Mouse (Mus musculus) midbrain, embryonic 11.5 days (tissue): ENCODE data around the gene Rest. TPM values are rescaled to one million over a fixed set of nuclear protein-coding genes. Genes with fewer than 3 reads are reported as not detected.

Experiments used
- ATAC-seq: fragments of 200-750 bp; cut with Nextera tagmentation; 2 replicates; pipeline ENCODE4 v1.8.0; 2017; ENCODE audit warnings: moderate TSS enrichment, moderate library complexity; ENCODE audit not compliant: low FRiP score
- DNase-seq: peaks from one replicate; pipeline ENCODE4 v3.0.0; 2015; ENCODE audit warnings: low spot score; ENCODE audit errors: missing footprints
- H3K27ac ChIP-seq: fragments of 300-500 bp; sonication (generic); 2 replicates; pipeline ENCODE4 v1.5.1; 2014; ENCODE audit warnings: low read depth, low read length
- H3K27me3 ChIP-seq: fragments of 300-500 bp; sonication (generic); 2 replicates; pipeline ENCODE4 v1.6.1; 2014; ENCODE audit warnings: mild to moderate bottlenecking, low read length, moderate library complexity, mixed read lengths; ENCODE audit not compliant: control insufficient read depth, insufficient read depth
- H3K36me3 ChIP-seq: fragments of 300-500 bp; sonication (generic); 2 replicates; pipeline ENCODE4 v1.6.1; 2014; ENCODE audit warnings: mild to moderate bottlenecking, low read length, moderate library complexity, mixed read lengths; ENCODE audit not compliant: control insufficient read depth, insufficient read depth
- H3K4me1 ChIP-seq: fragments of 300-500 bp; sonication (generic); 2 replicates; pipeline ENCODE4 v1.6.1; 2014; ENCODE audit warnings: low read length; ENCODE audit not compliant: control insufficient read depth, insufficient read depth
- H3K4me2 ChIP-seq: fragments of 300-500 bp; sonication (generic); 2 replicates; pipeline ENCODE4 v1.6.1; 2014; ENCODE audit warnings: mild to moderate bottlenecking, moderate library complexity
- H3K4me3 ChIP-seq: fragments of 300-500 bp; sonication (generic); 2 replicates; pipeline ENCODE4 v1.5.1; 2014; ENCODE audit warnings: low read depth, low read length
- H3K9ac ChIP-seq: fragments of 300-500 bp; sonication (generic); 2 replicates; pipeline ENCODE4 v1.6.1; 2014; ENCODE audit warnings: low read length
- H3K9me3 ChIP-seq: fragments of 300-500 bp; sonication (generic); 2 replicates; pipeline ENCODE4 v1.6.1; 2016; ENCODE audit warnings: low read length; ENCODE audit not compliant: control insufficient read depth
- WGBS: fragments of 180-500 bp; shearing (Covaris S2); extraction: QIAGEN DNeasy Blood & Tissue Kit; methylation state at CpG from one replicate; pipeline ENCODE4 v1.1.7; 2014; 5-methylcytosine and 5-hydroxymethylcytosine counted together
- polyA plus RNA-seq: library from polyadenylated mRNA; unstranded; fragments of >200 nt; fragmentation: Nextera tagmentation; extraction: Ambion mirVana; gene quantifications from 2 replicates; pipeline ENCODE4 v1.2.1, GENCODE M21; 2014

Gene Rest
- polyA plus RNA-seq, 1 experiment from 2014 or later = 18.4 TPM

DNA sequence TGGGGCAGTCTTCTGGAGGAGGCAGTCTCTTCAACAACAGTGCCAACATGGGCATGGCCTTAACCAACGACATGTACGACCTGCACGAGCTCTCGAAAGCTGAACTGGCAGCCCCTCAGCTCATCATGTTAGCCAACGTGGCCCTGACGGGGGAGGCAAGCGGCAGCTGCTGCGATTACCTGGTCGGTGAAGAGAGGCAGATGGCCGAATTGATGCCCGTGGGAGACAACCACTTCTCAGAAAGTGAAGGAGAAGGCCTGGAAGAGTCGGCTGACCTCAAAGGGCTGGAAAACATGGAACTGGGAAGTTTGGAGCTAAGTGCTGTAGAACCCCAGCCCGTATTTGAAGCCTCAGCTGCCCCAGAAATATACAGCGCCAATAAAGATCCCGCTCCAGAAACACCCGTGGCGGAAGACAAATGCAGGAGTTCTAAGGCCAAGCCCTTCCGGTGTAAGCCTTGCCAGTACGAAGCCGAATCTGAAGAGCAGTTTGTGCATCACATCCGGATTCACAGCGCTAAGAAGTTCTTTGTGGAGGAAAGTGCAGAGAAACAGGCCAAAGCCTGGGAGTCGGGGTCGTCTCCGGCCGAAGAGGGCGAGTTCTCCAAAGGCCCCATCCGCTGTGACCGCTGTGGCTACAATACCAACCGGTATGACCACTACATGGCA, 2.8 kb downstream of the Rest start:
- ATAC-seq (no peak), DNase-seq (no peak)
- H3K9me3 ChIP-seq = no peaks in the 10 kb centered on the region
- H3K4me3 ChIP-seq = no peak overlapping the region
- H3K4me1 ChIP-seq = peaks cover 8% of the 10 kb centered on the region; the same call in 1 of the 2 replicates
- no peak overlapping the region for H3K27ac ChIP-seq
- peaks cover 6% of the 10 kb centered on the region; the same call in 1 of the 2 replicates for H3K27me3 ChIP-seq
- peaks cover 18% of the 10 kb centered on the region for H3K36me3 ChIP-seq
- 96% methylated on average over 30 of the region's 30 CpGs for WGBS
- no peak overlapping the region for H3K9ac ChIP-seq
- H3K4me2 ChIP-seq = no peak overlapping the region

DNA sequence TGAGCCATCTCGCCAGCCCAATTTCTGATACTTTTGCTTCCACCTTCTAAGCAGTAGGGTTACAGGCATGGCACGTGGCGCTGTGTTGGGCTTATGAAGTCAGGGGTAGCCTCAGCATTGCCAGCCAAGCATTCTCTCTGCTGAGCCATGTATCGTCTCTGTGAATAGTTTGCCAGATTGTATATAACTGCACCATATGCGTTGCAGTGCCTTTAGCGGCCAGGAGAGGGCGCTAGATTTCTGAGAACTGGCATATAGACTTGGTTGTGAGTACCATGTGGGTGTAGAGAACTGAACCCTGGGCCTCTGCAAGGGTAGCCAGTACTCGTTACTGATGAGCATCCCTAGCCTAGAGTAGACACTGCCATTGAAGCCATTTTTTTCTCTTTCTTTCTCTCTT, 4.1 kb downstream of the Rest start:
- Histone ChIP-seq H3K36me3 (peaks cover 20% of the 10 kb centered on the region), H3K9ac (no peak overlapping the region), H3K27me3 (no peaks in the 10 kb centered on the region; the same call in 1 of the 2 replicates), H3K9me3 (no peaks in the 10 kb centered on the region), H3K4me1 (peaks cover 8% of the 10 kb centered on the region; the same call in 1 of the 2 replicates), H3K4me2 (no peak overlapping the region), H3K27ac (no peak overlapping the region), H3K4me3 (no peak overlapping the region)
- ATAC-seq (no peak), DNase-seq (peak; percentile 85)
- 74% methylated on average over 8 of the region's 8 CpGs for WGBS

DNA sequence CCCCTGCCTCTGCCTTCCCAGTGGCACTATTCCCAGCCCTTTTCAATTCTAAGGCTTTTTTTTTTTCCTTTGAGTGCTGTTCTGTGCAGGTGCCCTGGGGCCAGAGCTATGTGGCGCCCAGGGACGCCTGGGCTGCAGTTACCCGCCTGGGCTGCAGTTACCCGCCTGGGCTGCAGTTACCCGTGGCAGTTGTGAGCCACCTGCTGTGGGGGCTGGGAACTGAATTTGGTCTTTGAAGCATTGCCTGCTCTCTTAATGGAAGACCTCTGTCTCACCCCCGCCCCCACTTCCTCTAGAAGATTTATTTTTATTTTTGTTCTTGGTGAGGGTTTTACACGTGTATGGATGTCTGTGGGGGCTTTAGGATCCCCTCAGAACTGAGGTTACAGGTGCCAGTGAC, 7.9 kb downstream of the Rest start:
- Histone ChIP-seq H3K4me1 (no peaks in the 10 kb centered on the region), H3K4me2 (no peak overlapping the region), H3K9ac (no peak overlapping the region), H3K4me3 (no peak overlapping the region), H3K27me3 (no peaks in the 10 kb centered on the region), H3K36me3 (peaks cover 35% of the 10 kb centered on the region), H3K9me3 (no peaks in the 10 kb centered on the region), H3K27ac (no peak overlapping the region)
- ATAC-seq (no peak), DNase-seq (no peak)
- WGBS = 87% methylated on average over 7 of the region's 7 CpGs

DNA sequence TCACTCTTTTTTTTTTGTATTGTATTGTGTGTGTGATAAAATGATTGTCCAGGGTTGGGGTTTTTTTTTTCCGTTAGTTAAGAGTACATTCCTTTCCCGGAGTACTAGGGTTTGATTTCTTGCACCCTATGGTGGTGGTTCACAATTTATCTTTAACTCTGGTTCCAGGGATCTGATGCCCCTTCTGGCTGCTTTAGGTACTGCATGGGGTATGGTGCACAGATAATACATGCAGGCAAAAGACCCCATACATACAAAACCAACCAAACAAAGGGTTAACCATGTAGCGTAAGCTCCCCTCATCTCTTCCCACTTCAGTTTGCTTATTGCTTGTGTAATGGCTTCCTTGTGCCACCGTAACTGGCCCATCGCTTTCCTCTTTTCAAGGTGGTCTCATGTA, 10.7 kb downstream of the Rest start:
- no peaks in the 10 kb centered on the region for H3K4me1 ChIP-seq
- ATAC-seq (no peak), DNase-seq (peak; percentile 93)
- 87% methylated on average over 5 of the region's 5 CpGs for WGBS
- peaks cover 34% of the 10 kb centered on the region for H3K36me3 ChIP-seq
- no peaks in the 10 kb centered on the region for H3K9me3 ChIP-seq
- no peak overlapping the region for H3K4me3 ChIP-seq
- H3K4me2 ChIP-seq = no peak overlapping the region
- no peaks in the 10 kb centered on the region for H3K27me3 ChIP-seq
- H3K9ac ChIP-seq = no peak overlapping the region
- no peak overlapping the region for H3K27ac ChIP-seq

DNA sequence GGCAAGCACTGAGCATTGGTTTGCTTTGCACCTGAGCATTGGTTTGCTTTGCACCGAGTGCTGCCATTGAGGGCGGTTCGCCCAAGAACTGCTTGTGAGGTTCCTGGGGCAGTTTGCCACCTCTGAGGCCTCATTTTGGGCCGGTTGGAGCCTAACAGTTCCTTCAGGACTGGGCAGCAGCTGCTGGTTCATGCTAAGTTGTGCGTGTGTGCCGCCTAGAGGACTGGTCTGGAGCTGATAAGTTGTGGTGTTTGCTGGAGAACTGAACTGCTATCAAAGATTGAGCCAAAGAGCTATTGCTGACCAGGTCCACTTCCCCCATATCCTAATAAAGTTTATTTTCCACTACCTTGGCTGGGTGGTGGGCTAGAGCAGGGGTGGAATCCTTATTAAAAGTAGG, 11.9 kb downstream of the Rest start:
- 96% methylated on average over 6 of the region's 6 CpGs for WGBS
- H3K9me3 ChIP-seq = no peaks in the 10 kb centered on the region
- ATAC-seq (no peak), DNase-seq (no peak)
- no peak overlapping the region for H3K4me2 ChIP-seq
- H3K36me3 ChIP-seq = peaks cover 41% of the 10 kb centered on the region
- no peak overlapping the region for H3K9ac ChIP-seq
- no peak overlapping the region for H3K27ac ChIP-seq
- no peaks in the 10 kb centered on the region for H3K27me3 ChIP-seq
- no peaks in the 10 kb centered on the region for H3K4me1 ChIP-seq
- H3K4me3 ChIP-seq = no peak overlapping the region

DNA sequence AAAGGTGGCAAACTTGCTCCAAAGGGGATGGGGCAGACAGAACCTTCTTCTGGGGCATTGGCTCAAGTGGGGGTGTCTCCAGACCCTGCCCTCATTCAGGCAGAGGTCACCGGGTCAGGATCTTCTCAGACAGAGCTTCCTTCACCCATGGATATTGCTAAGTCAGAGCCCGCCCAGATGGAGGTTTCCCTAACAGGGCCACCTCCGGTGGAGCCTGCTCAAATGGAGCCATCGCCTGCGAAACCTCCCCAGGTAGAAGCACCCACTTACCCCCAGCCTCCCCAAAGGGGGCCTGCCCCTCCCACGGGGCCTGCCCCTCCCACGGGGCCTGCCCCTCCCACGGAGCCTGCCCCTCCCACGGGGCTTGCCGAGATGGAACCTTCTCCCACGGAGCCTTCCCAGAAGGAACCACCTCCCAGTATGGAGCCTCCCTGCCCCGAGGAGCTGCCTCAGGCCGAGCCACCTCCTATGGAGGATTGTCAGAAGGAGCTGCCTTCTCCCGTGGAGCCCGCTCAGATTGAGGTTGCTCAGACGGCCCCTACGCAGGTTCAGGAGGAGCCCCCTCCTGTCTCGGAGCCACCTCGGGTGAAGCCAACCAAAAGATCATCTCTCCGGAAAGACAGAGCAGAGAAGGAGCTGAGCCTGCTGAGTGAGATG, 16.4 kb downstream of the Rest start:
- Histone ChIP-seq H3K27ac (no peak overlapping the region), H3K9ac (no peak overlapping the region), H3K36me3 (peaks cover 36% of the 10 kb centered on the region), H3K4me1 (no peaks in the 10 kb centered on the region), H3K27me3 (no peaks in the 10 kb centered on the region), H3K9me3 (no peaks in the 10 kb centered on the region), H3K4me2 (no peak overlapping the region), H3K4me3 (no peak overlapping the region)
- ATAC-seq = no peak
- no peak for DNase-seq
- WGBS = 87% methylated on average over 20 of the region's 20 CpGs

DNA sequence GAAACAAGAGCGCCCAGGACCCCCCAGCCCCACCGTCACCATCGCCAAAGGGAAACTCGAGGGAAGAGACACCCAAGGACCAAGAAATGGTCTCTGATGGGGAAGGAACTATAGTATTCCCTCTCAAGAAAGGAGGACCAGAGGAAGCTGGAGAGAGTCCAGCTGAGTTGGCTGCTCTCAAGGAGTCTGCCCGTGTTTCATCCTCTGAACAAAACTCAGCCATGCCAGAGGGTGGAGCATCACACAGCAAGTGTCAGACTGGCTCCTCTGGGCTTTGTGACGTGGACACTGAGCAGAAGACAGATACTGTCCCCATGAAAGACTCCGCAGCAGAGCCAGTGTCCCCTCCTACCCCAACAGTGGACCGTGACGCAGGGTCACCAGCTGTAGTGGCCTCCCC, 17.0 kb downstream of the Rest start:
- no peak overlapping the region for H3K4me3 ChIP-seq
- no peak overlapping the region for H3K9ac ChIP-seq
- peaks cover 32% of the 10 kb centered on the region for H3K36me3 ChIP-seq
- ATAC-seq (no peak), DNase-seq (no peak)
- H3K4me1 ChIP-seq = no peaks in the 10 kb centered on the region
- H3K27me3 ChIP-seq = no peaks in the 10 kb centered on the region
- no peak overlapping the region for H3K4me2 ChIP-seq
- WGBS = 93% methylated on average over 9 of the region's 9 CpGs
- H3K9me3 ChIP-seq = no peaks in the 10 kb centered on the region
- H3K27ac ChIP-seq = no peak overlapping the region

DNA sequence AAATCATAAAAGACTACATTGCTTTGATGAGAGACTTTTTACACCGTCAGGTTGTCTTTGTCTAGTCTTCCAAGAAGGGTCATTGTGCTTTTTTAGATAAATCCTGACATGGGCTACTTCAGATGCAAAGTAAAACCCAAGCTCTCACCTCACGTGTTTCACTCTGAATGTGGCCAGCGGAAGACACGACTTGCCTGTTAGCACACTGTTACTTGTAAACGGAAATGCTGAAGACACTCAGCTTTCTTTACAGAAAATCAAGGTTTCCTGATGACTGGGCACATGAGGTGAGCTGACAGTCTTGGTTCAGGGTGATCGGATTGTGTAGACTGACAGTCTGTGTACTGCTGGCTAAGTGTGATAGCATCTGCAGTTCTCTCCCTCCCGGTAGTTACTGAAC, 20.4 kb downstream of the Rest start:
- WGBS = 89% methylated on average over 7 of the region's 7 CpGs
- Histone ChIP-seq H3K4me1 (no peaks in the 10 kb centered on the region), H3K4me3 (no peak overlapping the region), H3K36me3 (peaks cover 29% of the 10 kb centered on the region), H3K4me2 (no peak overlapping the region), H3K27ac (no peak overlapping the region), H3K27me3 (no peaks in the 10 kb centered on the region), H3K9me3 (no peaks in the 10 kb centered on the region), H3K9ac (no peak overlapping the region)
- ATAC-seq = no peak
- DNase-seq = no peak

DNA sequence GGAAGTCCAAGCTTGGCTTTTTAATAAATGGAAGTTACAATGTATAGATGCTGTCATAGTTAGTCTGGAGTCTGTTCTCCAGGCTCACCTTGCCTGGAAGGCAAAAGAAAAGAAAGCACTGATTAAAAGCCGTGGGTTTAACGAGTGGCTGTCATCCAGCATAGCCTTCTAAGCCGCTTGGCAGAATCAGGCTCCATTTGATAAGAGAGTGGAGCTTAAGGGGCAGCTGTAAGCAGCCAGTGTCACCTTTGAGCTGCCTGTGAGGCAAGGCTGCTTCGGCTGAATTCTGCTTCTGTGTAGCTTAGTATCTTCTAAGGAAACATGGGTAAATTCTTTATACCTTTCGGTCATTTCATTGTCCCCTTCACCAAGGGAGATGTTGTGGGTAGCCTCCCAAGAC, 21.6 kb downstream of the Rest start:
- 91% methylated on average over 5 of the region's 5 CpGs for WGBS
- ATAC-seq = no peak
- H3K27ac ChIP-seq = no peak overlapping the region

More for the DNA sequence above, 21.6 kb downstream of the Rest start:
- Histone ChIP-seq H3K4me1 (no peaks in the 10 kb centered on the region), H3K4me2 (no peak overlapping the region), H3K27me3 (no peaks in the 10 kb centered on the region), H3K36me3 (peaks cover 17% of the 10 kb centered on the region), H3K4me3 (no peak overlapping the region), H3K9ac (no peak overlapping the region), H3K9me3 (no peaks in the 10 kb centered on the region)
- DNase-seq = no peak
